Mouse (Mus musculus): Measurements from ENCODE around the gene Prdm9.

Prdm9 gene

DNA sequence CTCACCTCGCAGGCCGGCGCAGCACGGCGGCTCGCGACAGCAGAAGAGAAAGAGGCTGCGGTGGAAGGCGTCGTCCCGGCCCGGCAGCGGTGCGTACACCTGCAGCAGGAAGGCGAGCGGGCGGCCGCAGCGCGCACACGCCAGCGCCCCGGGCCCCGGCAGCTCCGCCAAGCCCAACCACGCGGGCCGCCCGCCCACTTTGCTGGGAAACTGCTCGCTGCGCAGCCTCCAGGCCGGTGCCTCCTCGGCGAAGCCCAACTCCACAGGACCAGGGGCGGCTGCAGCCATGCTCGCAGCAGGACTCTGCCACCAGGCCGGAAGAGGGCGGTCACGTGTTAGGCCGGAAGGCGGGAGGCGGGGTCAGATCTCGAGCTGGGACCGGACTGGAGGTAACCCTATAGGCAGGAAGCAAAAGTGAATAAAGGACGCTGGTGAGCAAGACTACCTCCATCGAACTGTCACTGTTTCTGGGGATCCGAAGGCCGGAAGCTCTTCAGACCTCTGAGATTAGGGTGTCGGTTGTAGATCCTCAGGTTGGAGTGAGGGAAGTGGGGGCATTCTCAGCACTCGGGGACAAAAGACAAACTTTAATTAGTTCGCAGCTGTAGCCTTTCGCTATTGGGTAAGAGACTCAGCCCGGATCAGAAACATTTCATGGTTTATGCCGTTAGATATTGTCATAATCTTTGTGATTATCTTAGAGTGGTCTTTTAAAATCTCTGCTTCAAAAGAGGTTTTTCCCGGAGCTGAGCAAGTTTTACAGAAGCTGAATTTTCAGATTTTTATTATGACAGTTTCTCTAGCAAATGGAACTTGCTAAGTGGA, 37.0 kb downstream of the Prdm9 start, which contains the start of gene Pdcd2:
Gene Pdcd2 (minus strand): TSS at position 316 of the 825 bp plus-strand sequence.
- in situ Hi-C loops (cut with MseI, MboI): no loop called here

DNA sequence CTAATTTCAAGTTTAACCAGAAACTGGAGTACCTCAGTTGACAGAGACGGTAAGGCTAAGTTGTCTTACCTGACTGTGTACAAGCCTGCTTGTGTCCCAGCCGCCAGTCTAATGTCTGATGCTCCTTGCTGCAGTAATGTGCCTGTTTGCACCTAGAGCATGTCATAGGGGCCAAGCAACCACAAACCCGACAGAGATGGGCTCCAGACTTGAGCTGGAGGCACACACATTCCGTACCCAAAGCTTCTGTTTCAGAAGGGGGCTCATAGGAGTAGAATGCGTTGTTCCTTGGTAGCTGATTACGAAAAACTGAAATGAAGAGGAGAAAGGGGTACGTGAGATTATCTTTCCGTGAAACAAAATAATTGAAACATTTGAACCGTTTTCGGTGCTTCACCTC, 37.9 kb downstream of the Prdm9 start:
- in situ Hi-C loops (cut with MseI, MboI): no loop called here

DNA sequence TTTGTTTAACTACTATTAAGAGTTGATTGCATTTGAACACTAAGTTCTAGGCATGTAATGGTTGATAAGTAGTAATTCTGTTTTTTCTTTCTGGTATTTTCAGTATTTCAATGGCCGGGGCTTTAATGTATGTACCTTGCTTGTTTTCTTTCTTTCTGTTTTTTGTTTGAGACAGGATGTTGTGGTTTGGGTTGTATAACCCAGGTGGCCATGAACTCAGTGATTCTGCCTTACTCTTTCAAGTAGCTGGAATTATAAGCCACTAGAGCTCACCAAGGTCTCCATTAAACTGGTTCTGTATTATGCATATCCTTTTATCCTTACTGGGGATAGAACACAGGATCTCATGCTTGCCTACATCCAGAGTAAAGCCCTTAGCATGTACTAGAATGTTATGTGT, 45.4 kb downstream of the Prdm9 start:
- in situ Hi-C loops (cut with MseI, MboI): no loop called here

DNA sequence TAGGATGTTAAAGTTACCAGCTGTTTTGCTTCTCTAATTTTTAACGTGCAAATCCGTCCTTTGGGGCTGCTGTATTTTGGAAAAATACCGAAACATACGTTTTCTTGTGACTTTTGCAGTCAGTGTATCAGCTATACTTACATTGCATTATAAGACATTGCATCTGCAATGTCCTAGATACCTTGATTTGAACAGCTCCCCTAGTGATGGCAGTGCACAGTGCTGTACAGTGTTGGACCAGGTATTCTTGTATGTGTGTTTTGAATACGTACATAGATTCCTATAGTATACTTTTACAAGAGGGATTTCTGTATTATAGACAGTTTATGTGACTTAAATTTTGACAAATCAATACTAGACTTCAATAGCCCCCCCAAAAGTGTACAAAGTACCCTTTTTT, 46.0 kb downstream of the Prdm9 start:
- in situ Hi-C loops (cut with MseI, MboI): no loop called here

DNA sequence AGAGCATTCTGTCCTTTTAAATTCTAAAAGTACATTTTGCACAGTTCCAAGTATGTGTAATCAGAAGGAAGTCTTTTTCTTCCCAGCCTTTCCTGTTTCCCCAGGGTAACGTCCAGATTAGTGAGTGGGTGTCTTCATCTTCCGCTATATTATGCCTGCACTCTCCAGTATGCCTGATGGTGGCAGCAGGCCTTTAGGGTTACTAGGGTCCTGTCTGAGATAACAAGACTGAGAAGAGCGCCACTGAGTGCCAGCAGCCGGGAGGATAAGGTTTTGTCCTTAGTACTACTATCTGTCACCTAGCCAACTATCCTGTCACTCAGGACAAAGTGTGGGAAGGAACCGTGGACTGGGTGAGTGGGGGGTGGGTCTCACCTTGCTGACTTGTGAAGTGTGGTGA, 46.4 kb downstream of the Prdm9 start:
- in situ Hi-C loops (cut with MseI, MboI): no loop called here

DNA sequence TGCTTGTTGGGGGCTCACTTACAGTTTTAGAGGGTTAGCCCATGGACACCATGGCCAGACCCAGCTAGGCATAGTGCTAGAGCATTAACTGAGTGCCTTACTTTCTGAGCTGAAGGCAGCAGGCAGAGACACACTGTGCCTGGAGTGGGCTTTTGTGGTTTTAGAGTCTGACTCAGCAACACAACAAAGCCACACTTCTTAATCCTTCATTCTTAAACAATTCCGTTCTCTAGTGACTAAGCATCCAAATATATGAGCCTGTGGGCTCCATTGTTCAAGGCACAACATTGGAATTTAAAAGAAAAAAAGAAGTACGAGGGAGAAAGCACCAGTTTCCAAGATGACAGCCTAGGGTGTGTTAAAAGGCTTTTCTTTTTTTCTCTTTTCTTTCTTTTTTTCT, 53.5 kb downstream of the Prdm9 start:
- in situ Hi-C loops (cut with MseI, MboI): no loop called here

DNA sequence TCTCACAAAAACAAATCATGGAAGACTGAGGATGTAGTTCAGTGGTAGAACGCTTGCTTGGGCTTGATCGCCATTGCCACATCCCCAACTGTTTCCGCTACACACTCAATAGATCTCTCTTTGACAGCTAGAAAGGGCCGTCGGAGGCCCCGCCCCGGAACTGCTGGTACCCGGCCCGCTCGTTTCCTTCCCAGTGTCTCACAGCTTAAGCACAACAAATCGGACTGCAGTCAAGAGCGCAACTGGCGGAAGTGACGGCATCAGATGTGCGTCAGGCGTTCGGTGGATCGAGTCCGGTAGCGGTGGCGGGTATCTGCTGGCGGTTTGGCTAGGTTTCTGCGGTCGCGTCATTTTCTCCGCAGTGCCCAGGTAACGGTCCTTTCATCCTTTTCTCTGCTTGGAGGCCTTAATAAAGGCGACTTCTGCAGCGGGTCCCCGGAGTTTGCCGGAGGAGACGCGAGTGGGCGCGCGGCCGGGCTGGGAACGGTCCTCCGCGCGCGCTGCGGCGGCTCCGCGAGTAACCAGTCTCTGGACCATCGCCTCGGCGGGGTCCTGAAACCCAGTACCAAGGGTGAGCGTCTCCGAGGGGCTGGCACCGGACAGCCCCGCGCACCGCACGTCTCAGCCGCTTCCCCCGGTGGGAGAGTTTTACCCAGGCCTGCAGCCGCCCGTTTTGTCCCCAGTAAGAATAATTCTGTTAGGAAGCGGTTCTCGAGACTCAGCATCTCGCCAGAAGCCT, 64.3 kb downstream of the Prdm9 start, which contains the start of the genes Psmb1 and Tbp:
Gene Psmb1 (minus strand): TSS at position 96 of the 739 bp plus-strand sequence.
Gene Tbp (plus strand): TSS at position 233 of the 739 bp plus-strand sequence.
- in situ Hi-C loops (cut with MseI, MboI): no loop called here

DNA sequence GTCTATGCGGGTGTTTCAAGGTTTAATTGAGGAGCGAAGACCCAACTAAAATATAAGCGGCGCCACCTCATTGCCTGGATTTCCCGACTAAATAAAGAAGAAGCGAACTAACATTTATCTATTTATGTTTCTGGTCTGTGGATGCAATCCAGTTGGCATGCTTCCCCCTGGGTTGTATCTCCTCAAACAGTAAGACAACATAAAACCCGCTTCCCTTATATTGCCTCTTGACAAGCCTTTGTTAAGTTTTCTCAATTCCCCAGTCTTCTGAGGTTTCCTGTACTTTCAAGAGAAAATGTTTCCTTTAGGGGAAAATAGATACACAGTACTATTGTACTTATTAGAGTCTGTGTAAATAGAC, 65.4 kb downstream of the Prdm9 start:
- in situ Hi-C loops (cut with MseI, MboI): no loop called here

DNA sequence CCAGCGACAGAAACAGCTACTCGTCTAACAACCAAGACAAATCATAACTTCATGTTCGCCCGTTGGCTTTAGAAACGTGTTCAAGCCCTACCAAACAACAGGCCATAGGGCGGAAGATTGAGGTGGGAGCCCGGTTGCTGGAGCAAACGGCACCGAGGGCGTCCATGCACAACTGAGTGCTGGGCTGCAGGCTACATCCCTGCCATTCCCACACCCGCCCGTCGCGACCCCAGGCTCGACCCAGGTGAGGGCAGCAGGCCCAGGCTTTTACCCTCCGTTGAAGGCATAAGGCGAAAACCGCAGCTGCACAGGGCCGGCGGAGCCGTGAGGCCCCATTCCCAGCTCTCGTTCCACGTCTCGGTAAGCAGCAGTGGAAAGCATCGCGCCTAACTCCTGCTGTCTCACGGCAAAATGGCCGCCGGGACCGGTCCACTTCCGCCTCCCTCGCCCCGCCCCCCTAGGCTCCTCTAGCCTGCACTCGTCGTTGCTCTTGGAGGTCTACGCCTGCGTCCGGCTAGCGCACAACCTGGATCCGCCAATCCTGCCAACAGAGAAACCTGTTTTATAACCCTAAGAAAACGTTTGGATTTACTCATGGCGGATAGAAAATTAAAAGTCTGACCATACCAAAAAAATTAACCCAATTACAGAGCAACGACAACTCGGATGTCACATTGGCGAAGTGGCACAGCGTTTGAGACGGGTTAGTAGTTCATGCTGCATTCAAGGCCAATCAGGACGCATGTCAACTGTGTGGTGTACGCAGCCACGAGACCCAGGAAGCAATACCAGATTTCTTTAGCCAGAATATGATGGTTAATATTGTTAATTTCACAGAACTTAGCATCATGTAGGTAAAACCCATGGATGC, 66.0 kb downstream of the Prdm9 start:
- in situ Hi-C loops (cut with MseI, MboI): no loop called here

Measured in mouse trophoblast stem cell (cell line).